Mouse (Mus musculus): ENCODE data around the gene Rbm14. TPM values are rescaled to one million over a fixed set of nuclear protein-coding genes. Genes with fewer than 3 reads are reported as not detected.

The Rbm14 gene
- 41.5 and 42.6 TPM in 2 replicates for polyA plus RNA-seq (2014; fragmentation: Nextera tagmentation; extraction: Ambion mirVana)

DNA sequence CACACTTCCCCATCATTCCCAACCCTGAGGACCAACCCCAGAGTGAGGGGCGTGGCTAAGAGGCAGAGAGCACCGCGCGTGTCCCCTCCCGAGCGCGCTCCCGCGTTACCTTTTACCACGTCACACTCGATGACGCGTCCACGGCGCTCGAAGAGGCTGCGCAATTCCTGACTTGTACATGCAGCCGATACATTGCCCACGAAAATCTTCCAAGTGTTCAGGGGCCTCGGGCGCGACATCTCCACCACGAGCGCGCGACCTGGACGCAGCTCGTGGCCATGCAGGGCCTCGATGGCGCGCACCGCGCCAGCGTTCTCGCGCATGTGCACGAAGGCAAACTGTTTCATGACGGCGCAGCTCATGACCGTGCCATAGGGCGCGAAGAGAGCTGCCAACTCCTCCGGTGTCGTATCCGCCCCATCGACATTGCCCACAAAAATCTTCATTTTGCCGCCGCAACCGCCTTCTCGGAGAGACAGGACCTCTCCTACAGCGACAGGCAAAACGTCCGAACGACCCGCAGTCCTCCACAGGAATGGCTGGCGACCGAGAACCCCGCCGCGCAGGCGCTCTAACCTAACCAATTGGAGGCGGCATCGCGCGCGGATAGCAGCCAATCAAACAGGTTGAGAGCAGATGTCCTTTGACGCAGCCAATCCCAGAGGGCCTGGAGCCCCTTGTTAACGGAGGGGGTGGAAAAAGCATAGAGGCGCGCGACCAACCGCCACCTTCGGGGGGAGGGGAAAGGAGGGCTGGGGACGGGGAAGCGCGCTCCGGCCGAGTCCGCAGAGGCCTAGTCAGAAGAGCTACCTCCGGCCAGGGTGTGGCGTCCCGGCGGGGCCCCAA lies at the start of gene Rbm14, which contains the start of gene Gm21992:
TSS of gene Rbm14 (minus strand) at position 572 of the 846 bp plus-strand sequence.
TSS of gene Gm21992 (minus strand) at position 550 of the 846 bp plus-strand sequence.
- Histone ChIP-seq H3K9ac (ENCODE audit: low read length) (peak within 1 kb of the TSS; percentile 89), H3K9me3 (ENCODE audit: control insufficient read depth, low read length) (no peaks in the 10 kb centered on the region), H3K4me2 (ENCODE audit: low read length) (peak within 1 kb of the TSS; percentile 89)

GRCm38 (mm10) chr19:4859081-4859480 lies 47.6 kb upstream of the Rbm14 start:
- H3K27ac ChIP-seq (replicated peaks in 1 of 2; ENCODE audit: control insufficient read depth in 1 of 2, insufficient read depth in 1 of 2, low read depth in 2 of 2, low read length in 2 of 2) = no peak overlapping the region
- H3K27me3 ChIP-seq (ENCODE audit: control insufficient read depth, insufficient read depth, low read length) = no peaks in the 10 kb centered on the region
- H3K9ac ChIP-seq (ENCODE audit: low read length) = no peak overlapping the region
- WGBS = 37% methylated on average over 6 of the region's 6 CpGs
- no peak overlapping the region for H3K4me3 ChIP-seq (ENCODE audit: control insufficient read depth in 1 of 2, insufficient read depth in 1 of 2, low read depth in 1 of 2, low read length in 2 of 2)
- peaks cover 3 to 6% of the 10 kb centered on the region in 2 experiments; a peak in 2 of 4 replicates for H3K4me1 ChIP-seq (ENCODE audit: control insufficient read depth in 2 of 2, insufficient read depth in 2 of 2, low read length in 2 of 2)
- H3K36me3 ChIP-seq (ENCODE audit: control insufficient read depth, insufficient read depth, low read length) = 0 out of 2 replicates have a peak, but pooled peaks cover 5% of the 10 kb centered on the region
- no peaks in the 10 kb centered on the region for H3K9me3 ChIP-seq (ENCODE audit: control insufficient read depth, low read length)
- H3K4me2 ChIP-seq (ENCODE audit: low read length) = no peak overlapping the region
- ATAC-seq (ENCODE audit: insufficient number of reproducible peaks, insufficient read depth, low FRiP score, low read depth) = no peak

More for the DNA sequence above, at the start of gene Rbm14, which contains the start of gene Gm21992:
- Histone ChIP-seq H3K27ac (replicated peaks in 1 of 2; ENCODE audit: control insufficient read depth in 1 of 2, insufficient read depth in 1 of 2, low read depth in 2 of 2, low read length in 2 of 2) (peak within 1 kb of the TSS; percentile 92 to 97), H3K36me3 (ENCODE audit: control insufficient read depth, insufficient read depth, low read length) (no peaks in the 10 kb centered on the region), H3K4me1 (ENCODE audit: control insufficient read depth in 2 of 2, insufficient read depth in 2 of 2, low read length in 2 of 2) (peaks cover 7 to 22% of the 10 kb centered on the region in 2 experiments), H3K4me3 (ENCODE audit: control insufficient read depth in 1 of 2, insufficient read depth in 1 of 2, low read depth in 1 of 2, low read length in 2 of 2) (peak within 1 kb of the TSS; percentile 75 to 87), H3K27me3 (ENCODE audit: control insufficient read depth, insufficient read depth, low read length) (no peaks in the 10 kb centered on the region)
- peak; percentile 96 for ATAC-seq (ENCODE audit: insufficient number of reproducible peaks, insufficient read depth, low FRiP score, low read depth)
- WGBS = under 1% methylated on average over 83 of the region's 83 CpGs

DNA sequence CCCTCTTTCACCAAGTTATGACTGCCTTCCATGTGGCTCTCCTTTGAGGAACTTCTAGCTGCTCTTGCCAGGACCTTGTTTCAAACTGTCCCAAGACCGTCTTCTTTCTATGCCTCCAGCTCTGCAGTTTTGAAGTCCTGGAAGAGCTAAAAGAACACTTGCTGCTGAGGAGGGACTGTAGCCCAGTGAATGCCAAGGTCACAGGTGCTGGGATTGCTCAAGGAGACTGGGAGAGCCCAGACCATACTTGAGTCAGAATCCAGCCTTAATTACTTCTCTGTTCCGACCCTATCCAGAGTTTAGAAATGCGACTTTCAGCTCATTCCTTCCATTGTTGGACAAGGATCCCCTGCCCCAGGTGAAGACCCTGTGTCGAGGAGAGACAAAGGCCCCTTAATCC lies 44.5 kb upstream of the Rbm14 start:
- peak overlapping the region in 1 of 2 experiments; percentile 65; a peak in 1 of 4 replicates for H3K4me3 ChIP-seq (ENCODE audit: control insufficient read depth in 1 of 2, insufficient read depth in 1 of 2, low read depth in 1 of 2, low read length in 2 of 2)

GRCm38 (mm10) chr19:4855470-4855820 lies 44.0 kb upstream of the Rbm14 start:
- peak overlapping the region; percentile 65 to 91 for H3K4me3 ChIP-seq (ENCODE audit: control insufficient read depth in 1 of 2, insufficient read depth in 1 of 2, low read depth in 1 of 2, low read length in 2 of 2)
- H3K4me2 ChIP-seq (ENCODE audit: low read length) = peak overlapping the region; percentile 96
- peak; percentile 27; the same call in 1 of the 2 replicates for ATAC-seq (ENCODE audit: insufficient number of reproducible peaks, insufficient read depth, low FRiP score, low read depth)
- H3K9me3 ChIP-seq (ENCODE audit: control insufficient read depth, low read length) = no peaks in the 10 kb centered on the region
- peaks cover 3 to 6% of the 10 kb centered on the region in 2 experiments; a peak in 2 of 4 replicates for H3K4me1 ChIP-seq (ENCODE audit: control insufficient read depth in 2 of 2, insufficient read depth in 2 of 2, low read length in 2 of 2)
- H3K36me3 ChIP-seq (ENCODE audit: control insufficient read depth, insufficient read depth, low read length) = no peaks in the 10 kb centered on the region
- peak overlapping the region in 1 of 2 experiments; percentile 44; a peak in 1 of 4 replicates for H3K27ac ChIP-seq (replicated peaks in 1 of 2; ENCODE audit: control insufficient read depth in 1 of 2, insufficient read depth in 1 of 2, low read depth in 2 of 2, low read length in 2 of 2)
- WGBS = 4% methylated on average over 14 of the region's 14 CpGs
- no peaks in the 10 kb centered on the region for H3K27me3 ChIP-seq (ENCODE audit: control insufficient read depth, insufficient read depth, low read length)
- peak overlapping the region; percentile 80 for H3K9ac ChIP-seq (ENCODE audit: low read length)

More for the DNA sequence above, 44.5 kb upstream of the Rbm14 start:
- H3K36me3 ChIP-seq (ENCODE audit: control insufficient read depth, insufficient read depth, low read length) = no peaks in the 10 kb centered on the region
- H3K27me3 ChIP-seq (ENCODE audit: control insufficient read depth, insufficient read depth, low read length) = no peaks in the 10 kb centered on the region
- no peak for ATAC-seq (ENCODE audit: insufficient number of reproducible peaks, insufficient read depth, low FRiP score, low read depth)
- H3K27ac ChIP-seq (replicated peaks in 1 of 2; ENCODE audit: control insufficient read depth in 1 of 2, insufficient read depth in 1 of 2, low read depth in 2 of 2, low read length in 2 of 2) = no peak overlapping the region
- 79% methylated on average over 4 of the region's 4 CpGs for WGBS
- H3K4me2 ChIP-seq (ENCODE audit: low read length) = peak overlapping the region; percentile 96; the same call in 1 of the 2 replicates
- H3K9me3 ChIP-seq (ENCODE audit: control insufficient read depth, low read length) = no peaks in the 10 kb centered on the region
- peaks cover 3 to 6% of the 10 kb centered on the region in 2 experiments; a peak in 2 of 4 replicates for H3K4me1 ChIP-seq (ENCODE audit: control insufficient read depth in 2 of 2, insufficient read depth in 2 of 2, low read length in 2 of 2)
- H3K9ac ChIP-seq (ENCODE audit: low read length) = no peak overlapping the region

DNA sequence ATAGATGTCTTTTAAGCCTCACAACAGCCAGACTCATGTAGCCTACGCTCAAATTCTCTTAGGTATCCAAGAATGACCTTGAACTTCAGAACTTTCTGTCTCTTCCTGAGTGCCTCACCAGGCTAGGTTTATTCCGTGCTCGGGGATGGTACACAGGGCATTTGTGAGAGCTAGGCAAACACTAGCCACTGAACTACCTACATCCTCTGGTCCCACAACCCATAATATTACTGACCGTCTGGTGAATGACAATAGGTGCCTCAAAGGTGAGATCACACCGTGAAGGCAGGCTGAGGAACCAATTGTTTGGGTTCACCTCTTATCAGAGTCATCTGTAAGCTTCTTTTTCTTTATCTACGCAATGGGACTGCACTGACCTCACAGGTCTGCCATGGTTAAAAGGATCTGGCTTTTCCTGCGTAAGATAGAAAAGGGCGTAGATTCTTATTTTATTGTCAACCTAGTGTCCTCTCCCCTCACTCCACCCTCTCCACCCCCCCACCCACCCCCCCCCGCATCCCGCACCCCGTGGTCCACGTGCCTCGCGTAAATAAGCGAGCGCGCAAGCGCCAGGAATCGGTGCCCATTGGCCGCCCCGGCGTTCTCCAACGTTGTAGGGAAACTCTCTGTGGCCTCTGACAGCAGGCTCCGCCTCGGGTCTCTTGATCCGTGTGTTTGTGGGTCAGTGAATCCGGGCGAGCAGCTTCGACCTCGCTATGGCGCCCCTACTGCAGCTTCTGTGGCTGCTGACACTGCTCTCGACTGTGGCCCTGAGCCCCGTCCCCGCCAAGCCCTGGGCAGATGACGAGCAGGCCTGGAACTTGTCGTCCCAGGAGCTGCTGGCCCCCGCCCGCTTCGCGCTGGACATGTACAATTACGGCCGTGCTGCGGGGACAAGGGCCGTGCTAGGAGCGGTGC lies 43.4 kb upstream of the Rbm14 start, which contains the start of gene Ctsf:
TSS of gene Ctsf (plus strand) at position 579 of the 918 bp plus-strand sequence.
- ATAC-seq (ENCODE audit: insufficient number of reproducible peaks, insufficient read depth, low FRiP score, low read depth) = peak; percentile 82; the same call in 1 of the 2 replicates
- Histone ChIP-seq H3K9ac (ENCODE audit: low read length) (peak within 1 kb of the TSS; percentile 80), H3K27me3 (ENCODE audit: control insufficient read depth, insufficient read depth, low read length) (no peaks in the 10 kb centered on the region), H3K27ac (replicated peaks in 1 of 2; ENCODE audit: control insufficient read depth in 1 of 2, insufficient read depth in 1 of 2, low read depth in 2 of 2, low read length in 2 of 2) (peak within 1 kb of the TSS; percentile 44 to 57; a peak in 2 of 4 replicates), H3K9me3 (ENCODE audit: control insufficient read depth, low read length) (no peaks in the 10 kb centered on the region), H3K4me2 (ENCODE audit: low read length) (peak within 1 kb of the TSS; percentile 96), H3K36me3 (ENCODE audit: control insufficient read depth, insufficient read depth, low read length) (no peaks in the 10 kb centered on the region), H3K4me1 (ENCODE audit: control insufficient read depth in 2 of 2, insufficient read depth in 2 of 2, low read length in 2 of 2) (peaks cover 3 to 6% of the 10 kb centered on the region in 2 experiments; a peak in 2 of 4 replicates), H3K4me3 (ENCODE audit: control insufficient read depth in 1 of 2, insufficient read depth in 1 of 2, low read depth in 1 of 2, low read length in 2 of 2) (peak within 1 kb of the TSS; percentile 65 to 91)
- 3% methylated on average over 45 of the region's 45 CpGs for WGBS

GRCm38 (mm10) chr19:4850281-4850680 lies 38.8 kb upstream of the Rbm14 start:
- WGBS = 38% methylated on average over 5 of the region's 5 CpGs
- no peak overlapping the region for H3K4me2 ChIP-seq (ENCODE audit: low read length)
- H3K36me3 ChIP-seq (ENCODE audit: control insufficient read depth, insufficient read depth, low read length) = no peaks in the 10 kb centered on the region
- H3K4me1 ChIP-seq (ENCODE audit: control insufficient read depth in 2 of 2, insufficient read depth in 2 of 2, low read length in 2 of 2) = peaks cover under 1 to 3% of the 10 kb centered on the region in 2 experiments; a peak in 2 of 4 replicates
- H3K9me3 ChIP-seq (ENCODE audit: control insufficient read depth, low read length) = no peaks in the 10 kb centered on the region
- no peak overlapping the region for H3K27ac ChIP-seq (replicated peaks in 1 of 2; ENCODE audit: control insufficient read depth in 1 of 2, insufficient read depth in 1 of 2, low read depth in 2 of 2, low read length in 2 of 2)
- H3K4me3 ChIP-seq (ENCODE audit: control insufficient read depth in 1 of 2, insufficient read depth in 1 of 2, low read depth in 1 of 2, low read length in 2 of 2) = no peak overlapping the region
- no peak overlapping the region for H3K9ac ChIP-seq (ENCODE audit: low read length)
- H3K27me3 ChIP-seq (ENCODE audit: control insufficient read depth, insufficient read depth, low read length) = no peaks in the 10 kb centered on the region; the same call in 1 of the 2 replicates
- ATAC-seq (ENCODE audit: insufficient number of reproducible peaks, insufficient read depth, low FRiP score, low read depth) = no peak

DNA sequence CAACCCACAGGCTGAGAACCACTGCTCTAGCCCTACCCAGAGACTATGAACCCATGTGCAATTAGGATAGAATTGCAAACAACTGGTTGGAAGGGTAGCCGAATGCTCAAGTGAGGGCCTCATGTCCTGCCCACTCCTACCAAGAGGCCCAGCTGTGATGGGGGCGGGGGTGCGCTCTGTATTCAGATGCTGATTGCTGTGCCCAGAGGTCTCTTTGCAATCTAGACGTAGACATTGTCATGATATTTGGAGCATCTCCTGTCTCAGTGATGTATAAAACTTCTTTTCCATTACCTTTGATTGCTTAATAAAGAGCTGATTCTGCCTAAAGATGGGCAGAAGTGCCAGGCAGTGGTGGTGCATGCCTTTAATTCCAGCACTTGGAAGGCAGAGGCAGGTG lies 38.4 kb upstream of the Rbm14 start:
- ATAC-seq (ENCODE audit: insufficient number of reproducible peaks, insufficient read depth, low FRiP score, low read depth) = no peak
- H3K4me2 ChIP-seq (ENCODE audit: low read length) = no peak overlapping the region
- no peaks in the 10 kb centered on the region for H3K36me3 ChIP-seq (ENCODE audit: control insufficient read depth, insufficient read depth, low read length)
- no peak overlapping the region for H3K27ac ChIP-seq (replicated peaks in 1 of 2; ENCODE audit: control insufficient read depth in 1 of 2, insufficient read depth in 1 of 2, low read depth in 2 of 2, low read length in 2 of 2)
- peaks cover 0 to 3% of the 10 kb centered on the region in 2 experiments; a peak in 1 of 4 replicates for H3K4me1 ChIP-seq (ENCODE audit: control insufficient read depth in 2 of 2, insufficient read depth in 2 of 2, low read length in 2 of 2)
- no peaks in the 10 kb centered on the region for H3K9me3 ChIP-seq (ENCODE audit: control insufficient read depth, low read length)
- H3K9ac ChIP-seq (ENCODE audit: low read length) = no peak overlapping the region
- no peak overlapping the region for H3K4me3 ChIP-seq (ENCODE audit: control insufficient read depth in 1 of 2, insufficient read depth in 1 of 2, low read depth in 1 of 2, low read length in 2 of 2)
- 55% methylated on average over 4 of the region's 4 CpGs for WGBS
- no peaks in the 10 kb centered on the region; the same call in 1 of the 2 replicates for H3K27me3 ChIP-seq (ENCODE audit: control insufficient read depth, insufficient read depth, low read length)
